Mouse (Mus musculus): ENCODE measurements around the gene Cygb. TPM values are rescaled to one million over a fixed set of nuclear protein-coding genes. Genes with fewer than 3 reads are reported as not detected.

Cygb gene
- polyA plus RNA-seq, 1 experiment from 2014 or later, result 12.3 TPM

- no peaks in the 10 kb centered on the region for H3K27me3 ChIP-seq (replicated peaks; ENCODE audit: control insufficient read depth, insufficient read depth, low read length)
- no peak overlapping the region for H3K4me2 ChIP-seq (ENCODE audit: low read depth, low read length)
- no peaks in the 10 kb centered on the region for H3K4me1 ChIP-seq (ENCODE audit: control insufficient read depth, insufficient read depth, low read length)
- no peak for ATAC-seq
- H3K36me3 ChIP-seq (ENCODE audit: control insufficient read depth, insufficient read depth, low read length), result no peaks in the 10 kb centered on the region
- WGBS, result 80% methylated on average over 10 of the region's 10 CpGs
- H3K9ac ChIP-seq (ENCODE audit: low read depth, low read length), result no peak overlapping the region
- H3K9me3 ChIP-seq (ENCODE audit: control insufficient read depth, low read length), result no peaks in the 10 kb centered on the region
- H3K4me3 ChIP-seq (ENCODE audit: low read length), result no peak overlapping the region
- H3K27ac ChIP-seq (ENCODE audit: low read length), result no peak overlapping the region
Observed at GRCm38 (mm10) chr11:116632962-116633361, 21.2 kb downstream of the Cygb start.

DNA sequence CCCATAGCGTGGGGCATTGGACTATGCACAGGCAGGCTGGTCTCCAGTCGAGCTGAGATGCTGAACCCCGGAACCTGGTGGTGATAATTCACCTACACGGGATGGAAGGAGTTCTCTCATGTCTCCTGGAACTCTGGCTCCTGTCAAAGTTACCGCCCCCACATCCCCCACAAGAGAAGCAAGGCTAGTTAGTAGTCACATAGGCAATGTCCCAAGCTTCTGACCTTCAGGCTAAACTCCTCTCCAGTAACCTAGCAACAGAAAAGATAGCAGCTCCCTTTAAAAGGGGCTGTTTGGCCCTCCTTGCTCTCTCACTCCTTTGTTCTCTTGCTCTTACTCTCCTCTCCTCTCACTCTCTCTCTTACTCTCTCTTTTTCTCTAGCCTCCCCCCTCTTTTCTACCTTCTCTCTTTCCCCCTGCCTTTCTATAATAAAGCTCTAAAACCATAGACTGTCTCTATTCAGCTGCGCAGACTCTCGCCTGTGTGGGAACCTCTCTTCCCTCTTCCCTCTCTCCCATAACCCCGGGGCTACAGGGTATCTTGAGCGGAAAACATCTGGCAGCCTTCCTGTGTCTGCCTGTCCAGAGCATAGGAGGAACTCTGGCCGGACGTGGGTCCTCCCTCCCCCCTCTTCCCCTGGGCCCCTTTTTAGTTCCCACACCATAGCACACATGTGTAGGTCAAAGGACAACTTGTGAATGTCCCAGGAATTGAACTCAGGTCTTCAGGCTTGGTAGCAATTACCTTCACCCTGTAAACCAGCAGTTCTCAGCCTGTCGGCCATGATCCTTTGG lies 23.7 kb downstream of the Cygb start:
- H3K4me2 ChIP-seq (ENCODE audit: low read depth, low read length), result no peak overlapping the region
- H3K36me3 ChIP-seq (ENCODE audit: control insufficient read depth, insufficient read depth, low read length), result no peaks in the 10 kb centered on the region
- H3K4me1 ChIP-seq (ENCODE audit: control insufficient read depth, insufficient read depth, low read length), result no peaks in the 10 kb centered on the region
- H3K27ac ChIP-seq (ENCODE audit: low read length), result no peak overlapping the region
- H3K4me3 ChIP-seq (ENCODE audit: low read length), result no peak overlapping the region
- 50% methylated on average over 12 of the region's 12 CpGs for WGBS
- no peaks in the 10 kb centered on the region for H3K9me3 ChIP-seq (ENCODE audit: control insufficient read depth, low read length)
- no peaks in the 10 kb centered on the region for H3K27me3 ChIP-seq (replicated peaks; ENCODE audit: control insufficient read depth, insufficient read depth, low read length)
- no peak for ATAC-seq
- no peak overlapping the region for H3K9ac ChIP-seq (ENCODE audit: low read depth, low read length)

GRCm38 (mm10) chr11:116629472-116629871 lies 24.6 kb downstream of the Cygb start:
- Histone ChIP-seq H3K9ac (ENCODE audit: low read depth, low read length) (no peak overlapping the region), H3K27ac (ENCODE audit: low read length) (no peak overlapping the region), H3K4me2 (ENCODE audit: low read depth, low read length) (no peak overlapping the region), H3K27me3 (replicated peaks; ENCODE audit: control insufficient read depth, insufficient read depth, low read length) (no peaks in the 10 kb centered on the region), H3K4me3 (ENCODE audit: low read length) (no peak overlapping the region), H3K4me1 (ENCODE audit: control insufficient read depth, insufficient read depth, low read length) (peaks cover 3% of the 10 kb centered on the region), H3K9me3 (ENCODE audit: control insufficient read depth, low read length) (no peaks in the 10 kb centered on the region), H3K36me3 (ENCODE audit: control insufficient read depth, insufficient read depth, low read length) (no peaks in the 10 kb centered on the region)
- ATAC-seq, result no peak
- WGBS, result 90% methylated on average over 6 of the region's 6 CpGs

DNA sequence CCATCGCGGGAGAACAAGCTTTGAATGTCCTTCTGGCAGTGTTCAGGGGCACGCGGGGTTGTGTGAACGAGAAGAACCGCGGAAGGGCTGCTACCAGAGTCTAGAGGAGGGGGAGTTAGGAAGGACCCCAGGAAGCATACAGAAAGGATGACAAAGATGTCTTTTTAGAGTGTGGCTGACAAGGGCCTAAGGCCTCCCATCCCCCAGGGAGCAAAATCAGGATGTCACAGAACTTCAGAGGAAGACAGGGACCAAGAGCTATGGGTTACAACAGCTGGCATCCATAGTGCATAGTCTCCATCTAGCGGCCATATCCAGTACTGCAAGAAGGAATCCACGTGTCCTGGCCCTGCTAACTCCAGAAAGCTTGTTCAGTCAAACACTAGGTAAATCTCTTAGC lies 25.4 kb downstream of the Cygb start:
- Histone ChIP-seq H3K36me3 (ENCODE audit: control insufficient read depth, insufficient read depth, low read length) (no peaks in the 10 kb centered on the region), H3K9me3 (ENCODE audit: control insufficient read depth, low read length) (no peaks in the 10 kb centered on the region), H3K4me1 (ENCODE audit: control insufficient read depth, insufficient read depth, low read length) (peaks cover 6% of the 10 kb centered on the region), H3K27ac (ENCODE audit: low read length) (no peak overlapping the region), H3K4me3 (ENCODE audit: low read length) (no peak overlapping the region), H3K4me2 (ENCODE audit: low read depth, low read length) (no peak overlapping the region), H3K27me3 (replicated peaks; ENCODE audit: control insufficient read depth, insufficient read depth, low read length) (no peaks in the 10 kb centered on the region), H3K9ac (ENCODE audit: low read depth, low read length) (no peak overlapping the region)
- no peak for ATAC-seq
- 60% methylated on average over 9 of the region's 9 CpGs for WGBS

- WGBS, result 37% methylated on average over 10 of the region's 10 CpGs
- no peak overlapping the region for H3K4me3 ChIP-seq (ENCODE audit: low read length)
- no peaks in the 10 kb centered on the region for H3K27me3 ChIP-seq (replicated peaks; ENCODE audit: control insufficient read depth, insufficient read depth, low read length)
- H3K9ac ChIP-seq (ENCODE audit: low read depth, low read length), result no peak overlapping the region
- H3K27ac ChIP-seq (ENCODE audit: low read length), result no peak overlapping the region
- no peaks in the 10 kb centered on the region for H3K36me3 ChIP-seq (ENCODE audit: control insufficient read depth, insufficient read depth, low read length)
- no peak for ATAC-seq
- no peak overlapping the region for H3K4me2 ChIP-seq (ENCODE audit: low read depth, low read length)
- peaks cover 19% of the 10 kb centered on the region for H3K4me1 ChIP-seq (ENCODE audit: control insufficient read depth, insufficient read depth, low read length)
- H3K9me3 ChIP-seq (ENCODE audit: control insufficient read depth, low read length), result no peaks in the 10 kb centered on the region
Observed at GRCm38 (mm10) chr11:116627072-116628020, 26.8 kb downstream of the Cygb start.

- 74% methylated on average over 10 of the region's 10 CpGs for WGBS
- no peak within 1 kb of the TSS for H3K9ac ChIP-seq (ENCODE audit: low read depth, low read length)
Observed at GRCm38 (mm10) chr11:116626299-116627071, 27.6 kb downstream of the Cygb start, which contains the start of gene Rhbdf2. Rhbdf2 (minus strand) TSS chr11:116627019.

GRCm38 (mm10) chr11:116625081-116626000 lies 28.8 kb downstream of the Cygb start:
- 74% methylated on average over 17 of the region's 17 CpGs for WGBS
- no peak for ATAC-seq
- Histone ChIP-seq H3K4me3 (ENCODE audit: low read length) (no peak overlapping the region), H3K27ac (ENCODE audit: low read length) (no peak overlapping the region), H3K9ac (ENCODE audit: low read depth, low read length) (no peak overlapping the region), H3K9me3 (ENCODE audit: control insufficient read depth, low read length) (no peaks in the 10 kb centered on the region), H3K36me3 (ENCODE audit: control insufficient read depth, insufficient read depth, low read length) (no peaks in the 10 kb centered on the region), H3K4me2 (ENCODE audit: low read depth, low read length) (no peak overlapping the region), H3K27me3 (replicated peaks; ENCODE audit: control insufficient read depth, insufficient read depth, low read length) (no peaks in the 10 kb centered on the region), H3K4me1 (ENCODE audit: control insufficient read depth, insufficient read depth, low read length) (peaks cover 38% of the 10 kb centered on the region)

More at GRCm38 (mm10) chr11:116626299-116627071, 27.6 kb downstream of the Cygb start, which contains the start of gene Rhbdf2:
- H3K27ac ChIP-seq (ENCODE audit: low read length), result no peak within 1 kb of the TSS
- peaks cover 27% of the 10 kb centered on the region for H3K4me1 ChIP-seq (ENCODE audit: control insufficient read depth, insufficient read depth, low read length)
- H3K9me3 ChIP-seq (ENCODE audit: control insufficient read depth, low read length), result no peaks in the 10 kb centered on the region
- H3K4me3 ChIP-seq (ENCODE audit: low read length), result no peak within 1 kb of the TSS
- no peaks in the 10 kb centered on the region for H3K27me3 ChIP-seq (replicated peaks; ENCODE audit: control insufficient read depth, insufficient read depth, low read length)
- no peaks in the 10 kb centered on the region for H3K36me3 ChIP-seq (ENCODE audit: control insufficient read depth, insufficient read depth, low read length)
- no peak within 1 kb of the TSS for H3K4me2 ChIP-seq (ENCODE audit: low read depth, low read length)
- ATAC-seq, result no peak

DNA sequence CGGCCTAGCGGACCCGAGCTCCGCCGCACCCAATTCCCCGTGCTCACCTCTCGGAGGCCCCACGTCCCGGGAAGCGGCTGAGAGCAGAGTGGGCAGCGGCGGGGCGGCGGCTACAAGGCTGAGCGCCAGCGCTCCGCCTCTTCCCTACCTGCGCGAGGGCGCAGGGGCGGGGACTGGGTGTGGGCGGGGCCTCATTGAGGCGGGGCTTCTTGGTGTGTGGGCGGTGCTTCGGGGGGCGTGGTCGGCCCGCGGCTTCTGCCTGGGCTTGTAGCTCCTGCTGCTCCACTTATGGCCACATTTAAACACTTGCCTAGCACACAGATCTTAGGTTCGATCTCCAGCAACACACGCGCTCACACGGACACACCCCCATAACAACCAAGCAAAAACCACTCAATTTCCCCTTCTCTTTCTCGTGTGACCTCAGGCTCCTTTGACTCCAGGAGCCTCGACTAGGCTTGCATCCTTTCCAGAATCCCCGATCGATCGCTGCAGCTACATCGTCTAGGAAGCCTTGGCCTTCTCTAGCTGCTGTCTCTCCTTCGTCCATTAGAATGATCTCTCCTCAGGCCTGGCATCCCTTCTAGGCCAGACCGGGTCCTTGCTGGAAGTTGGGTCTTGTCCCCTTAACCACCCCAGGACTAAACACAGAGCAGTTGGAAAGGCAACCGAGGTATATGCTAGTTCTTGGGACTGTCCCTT lies 29.8 kb downstream of the Cygb start:
- Histone ChIP-seq H3K9ac (ENCODE audit: low read depth, low read length) (peak overlapping the region; percentile 79), H3K27me3 (replicated peaks; ENCODE audit: control insufficient read depth, insufficient read depth, low read length) (no peaks in the 10 kb centered on the region), H3K4me1 (ENCODE audit: control insufficient read depth, insufficient read depth, low read length) (peaks cover 49% of the 10 kb centered on the region), H3K27ac (ENCODE audit: low read length) (peak overlapping the region; percentile 63), H3K9me3 (ENCODE audit: control insufficient read depth, low read length) (no peaks in the 10 kb centered on the region), H3K36me3 (ENCODE audit: control insufficient read depth, insufficient read depth, low read length) (no peaks in the 10 kb centered on the region), H3K4me3 (ENCODE audit: low read length) (peak overlapping the region; percentile 68), H3K4me2 (ENCODE audit: low read depth, low read length) (peak overlapping the region; percentile 77)
- WGBS, result 13% methylated on average over 42 of the region's 42 CpGs
- ATAC-seq, result peak; percentile 73

Measured in intestine, embryonic 16.5 days (tissue).